Mouse (Mus musculus): ENCODE measurements at regions not wholly inside any gene's neighbourhood (a gene's known extent, or its start where the extent isn't known, plus 50 kb on each side); places are given as distances from the start of the nearest gene placed in this dataset.

DNA sequence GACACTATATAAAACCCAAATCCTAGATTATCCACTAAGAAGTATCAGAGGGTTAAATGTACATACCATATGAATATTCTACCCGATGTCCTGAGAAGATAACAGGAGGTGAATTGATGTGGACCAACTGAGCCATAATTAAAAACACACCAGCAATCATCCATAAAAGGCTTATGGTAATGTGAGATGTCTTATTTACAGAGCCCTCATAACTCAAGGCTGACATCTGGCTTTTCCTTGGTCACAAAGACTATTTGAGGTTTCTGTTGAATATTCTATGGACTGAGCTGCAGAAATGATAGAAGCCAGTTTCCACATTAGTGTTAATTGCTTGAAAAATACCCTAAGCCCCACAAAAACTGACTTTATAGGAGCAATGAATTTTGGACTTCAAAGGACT, 198.1 kb upstream of the Gm8871 start:
- TF ChIP-seq CTCF (IDR thresholded peaks at IDR 0.05; ENCODE audit: low read depth) (no peak), EP300 (optimal IDR thresholded peaks at IDR 0.05) (no peak)

Data from stomach, postnatal 0 days (tissue).